Mouse (Mus musculus): Measurements from ENCODE around the gene Mrrf.

Gene Mrrf

DNA sequence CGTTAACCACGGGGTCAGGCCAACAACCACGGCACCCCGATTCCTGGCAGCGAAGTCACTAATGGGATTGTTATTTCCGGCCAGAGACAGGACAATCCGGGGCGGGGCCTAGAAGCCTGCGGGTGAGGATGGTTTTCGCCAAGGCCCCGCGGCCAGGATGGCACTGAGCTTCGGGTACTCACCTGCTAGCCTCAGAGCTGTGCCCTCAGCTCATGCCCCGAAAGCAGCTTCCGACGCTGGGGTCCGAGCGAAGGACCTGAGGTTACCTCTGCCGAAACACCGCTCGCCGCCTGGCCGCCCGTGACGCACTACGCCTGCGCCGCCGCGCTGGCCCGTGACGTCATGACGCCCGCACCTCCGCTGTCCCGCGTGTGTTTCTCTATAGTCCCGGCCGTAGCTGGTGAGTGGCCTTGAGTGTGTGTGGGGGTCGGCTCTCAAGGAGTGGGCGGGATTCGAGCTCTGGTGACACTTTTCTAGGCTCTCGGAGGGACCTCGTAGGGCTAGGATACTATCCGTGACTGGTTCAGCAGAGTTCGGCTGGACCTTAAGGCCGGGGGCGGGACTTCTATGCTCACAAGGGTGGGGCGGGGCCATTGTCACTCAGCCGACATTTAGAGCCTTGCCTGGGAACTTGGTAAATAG lies at the start of gene Mrrf, which contains the start of gene Rbm18:
Mrrf (plus strand) TSS at position 90 of the 642 bp plus-strand sequence.
Rbm18 (minus strand) TSS at position 474 of the 642 bp plus-strand sequence.
- peak; percentile 93 for DNase-seq

DNA sequence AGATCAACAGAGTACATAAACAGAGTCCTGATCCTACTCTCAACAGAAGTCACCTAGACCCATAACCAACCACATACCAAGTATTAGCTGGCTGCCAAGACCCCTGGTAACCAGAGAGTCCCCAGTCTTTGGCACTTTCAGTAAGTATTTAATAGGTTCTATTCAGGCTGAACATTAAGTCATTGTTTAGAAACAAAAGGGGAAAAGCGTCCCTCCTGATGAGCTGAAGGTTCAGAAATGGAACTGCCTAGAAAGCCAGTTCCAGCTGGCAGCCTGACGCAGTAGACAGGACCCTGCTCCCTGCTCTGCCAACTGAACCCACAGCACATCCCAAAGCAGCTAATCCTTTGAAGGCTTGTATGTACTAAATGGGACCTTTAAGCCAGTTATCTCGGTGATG lies 47.0 kb upstream of the Mrrf start:
- DNase-seq, result no peak

- peak; percentile 8 for DNase-seq
These were observed 45.1 kb upstream of the Mrrf start for GRCm38 (mm10) chr2:36090853-36091741.

DNA sequence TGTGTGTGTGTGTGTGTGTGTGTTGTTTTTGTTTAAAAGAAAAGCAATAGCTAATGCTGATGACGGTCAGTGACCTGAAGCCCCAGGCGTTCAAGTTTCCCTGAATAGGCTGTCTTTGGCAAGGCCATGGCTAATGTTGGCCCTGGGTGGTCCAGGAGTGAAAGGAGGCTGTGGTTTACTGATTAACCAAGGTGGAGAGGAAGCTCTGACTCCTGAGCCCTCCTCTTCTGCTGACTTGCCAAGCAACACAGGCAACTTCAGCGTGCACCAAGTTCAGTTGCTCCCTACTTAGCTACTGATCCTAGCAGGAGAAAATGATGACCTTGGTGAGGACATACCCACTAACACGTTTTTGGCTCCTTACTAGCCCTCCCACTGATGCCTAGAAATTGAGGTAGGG lies 43.4 kb upstream of the Mrrf start:
- no peak for DNase-seq

DNA sequence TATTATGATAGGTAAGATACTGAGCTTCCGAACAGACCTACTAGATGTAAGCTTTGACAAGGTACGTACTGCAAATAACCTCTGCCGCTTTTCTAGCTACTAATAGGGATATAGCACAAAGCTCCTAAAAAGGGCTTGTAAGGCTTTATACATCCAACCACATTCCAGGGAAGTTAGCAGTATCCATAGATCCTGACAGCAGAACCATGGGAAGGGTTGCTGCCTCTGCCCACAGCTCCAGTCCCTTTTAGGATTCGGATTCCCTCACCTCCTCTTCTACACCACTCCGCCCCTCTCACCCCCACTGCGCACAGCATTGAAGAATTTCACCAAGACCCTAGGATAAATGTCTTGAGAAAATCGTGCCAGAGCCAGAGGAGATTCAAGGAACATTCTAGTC lies 42.9 kb upstream of the Mrrf start:
- DNase-seq, result no peak

GRCm38 (mm10) chr2:36093914-36094475 lies 42.2 kb upstream of the Mrrf start:
- no peak for DNase-seq

DNA sequence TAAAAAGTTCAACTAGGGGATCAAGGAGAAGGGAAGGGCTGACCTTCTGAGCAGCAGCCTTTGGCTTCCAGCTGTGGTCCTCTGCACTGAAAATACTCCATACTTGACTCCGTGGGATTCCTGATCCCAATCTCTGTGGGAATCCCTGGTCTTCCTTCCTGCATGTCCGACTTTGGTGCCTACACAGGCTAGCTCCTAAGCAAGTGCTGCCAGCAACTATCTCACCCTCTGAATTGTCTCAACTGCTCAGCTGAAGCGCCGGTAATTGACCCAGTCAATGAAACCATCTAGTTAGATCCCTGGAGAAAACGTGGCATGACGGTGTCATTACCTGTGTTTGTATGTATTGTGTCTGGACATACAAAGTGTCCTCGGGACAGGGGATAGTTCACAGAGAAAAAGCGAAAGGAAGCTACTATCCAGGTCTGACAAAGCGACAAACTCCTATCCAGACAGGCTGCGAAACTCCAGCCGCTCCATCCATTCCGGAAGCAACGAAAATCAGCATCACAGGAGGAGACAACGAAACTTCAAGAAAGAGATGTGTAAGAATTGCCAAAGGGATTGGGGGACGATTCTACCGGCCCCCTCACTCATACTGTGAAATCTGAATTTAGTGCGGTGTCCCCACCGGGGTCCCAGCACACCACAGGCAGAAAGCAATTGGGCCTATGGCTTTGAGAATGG lies 38.9 kb upstream of the Mrrf start:
- no peak for DNase-seq

GRCm38 (mm10) chr2:36098021-36098420 lies 38.2 kb upstream of the Mrrf start:
- no peak for DNase-seq

GRCm38 (mm10) chr2:36099739-36100138 lies 36.5 kb upstream of the Mrrf start:
- no peak for DNase-seq

GRCm38 (mm10) chr2:36101866-36102558 lies 34.2 kb upstream of the Mrrf start:
- DNase-seq, result no peak

DNA sequence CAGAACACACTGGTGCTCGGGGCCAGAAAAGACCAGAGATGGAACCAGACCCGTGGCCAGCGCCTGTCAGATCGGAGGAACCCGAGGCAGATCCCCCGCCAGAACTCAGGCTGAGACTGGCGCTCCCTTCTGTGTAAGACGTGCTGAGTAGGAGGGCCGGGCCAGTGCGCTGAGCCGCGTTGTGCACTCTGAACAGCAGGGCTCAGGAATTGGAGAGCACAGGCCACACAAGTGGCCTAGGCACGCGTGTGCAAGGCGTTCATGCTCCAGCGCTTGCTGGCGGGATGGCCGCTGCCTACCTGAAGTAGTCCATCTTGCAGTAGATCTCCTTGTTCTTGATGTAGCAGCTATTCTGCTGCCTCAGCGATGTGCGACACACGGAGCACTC lies 33.6 kb upstream of the Mrrf start:
- DNase-seq, result no peak

GRCm38 (mm10) chr2:36103069-36103554 lies 33.1 kb upstream of the Mrrf start:
- no peak for DNase-seq

GRCm38 (mm10) chr2:36103555-36104367 lies 32.4 kb upstream of the Mrrf start:
- DNase-seq, result no peak

DNA sequence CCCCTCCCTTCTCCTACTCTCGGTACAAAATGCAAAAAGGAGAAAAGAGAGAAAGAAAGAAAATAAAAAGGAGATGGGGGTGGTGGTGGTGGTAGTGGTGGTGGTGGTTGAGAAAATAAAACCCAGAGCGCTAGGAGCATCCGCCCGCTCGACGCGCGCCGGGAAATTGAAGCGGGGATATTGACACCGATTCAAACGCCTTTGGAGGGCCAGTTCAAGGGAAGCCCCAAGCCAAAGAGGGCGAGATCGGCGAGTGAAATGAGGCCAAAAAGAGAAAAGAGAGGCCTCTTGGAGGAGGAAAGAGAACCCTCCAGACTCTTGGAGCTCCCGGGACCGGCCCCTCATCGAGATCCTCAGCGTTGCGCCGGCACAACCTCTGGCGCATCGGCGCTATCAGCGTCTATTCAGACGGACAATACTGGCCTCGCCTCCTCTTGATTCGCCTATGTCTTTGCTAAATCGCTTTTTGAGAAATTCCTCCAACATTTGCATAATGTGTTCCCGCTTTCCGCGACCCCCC lies 31.7 kb upstream of the Mrrf start:
- DNase-seq, result no peak

DNA sequence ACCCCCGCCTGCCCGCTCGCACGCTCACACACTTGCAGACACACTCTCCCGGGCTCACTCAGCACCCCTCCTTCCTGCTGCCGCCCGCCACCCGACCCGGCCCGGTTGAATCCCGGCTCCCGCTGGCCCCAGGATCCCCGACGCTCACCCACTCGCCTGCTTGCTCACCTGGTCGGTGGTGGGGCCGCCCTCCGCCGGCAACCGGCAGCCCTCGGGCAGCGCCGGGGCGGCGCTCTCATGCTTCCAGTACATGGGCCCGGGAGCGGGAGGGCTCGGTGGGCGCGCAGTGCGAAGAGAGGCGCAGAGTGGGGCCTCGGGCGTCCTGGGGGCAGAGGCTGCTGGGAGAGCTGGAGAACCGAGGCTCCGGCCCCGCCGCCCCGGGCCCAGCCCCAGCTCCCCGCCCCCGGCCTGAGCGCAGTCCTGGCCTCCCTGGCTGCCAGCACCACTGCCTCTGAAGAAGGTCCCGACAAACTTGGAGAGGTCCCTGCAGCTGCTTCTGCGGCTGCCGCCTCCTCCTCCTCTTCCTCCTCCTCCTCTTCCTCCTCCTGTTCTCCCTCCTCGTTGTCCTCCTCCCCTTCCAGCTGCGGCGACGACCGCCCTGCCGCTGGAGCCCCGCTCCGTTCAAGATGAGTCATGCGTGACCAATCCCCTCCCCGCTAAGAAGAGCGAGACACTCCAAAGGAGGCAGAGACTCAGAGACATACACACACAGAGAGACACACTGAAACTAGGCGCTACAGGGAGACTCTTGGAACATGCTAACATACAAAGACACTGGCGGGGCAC lies 31.0 kb upstream of the Mrrf start, which contains the start of gene Lhx6:
Lhx6 (minus strand) TSS at position 453 of the 786 bp plus-strand sequence.
- no peak for DNase-seq

DNA sequence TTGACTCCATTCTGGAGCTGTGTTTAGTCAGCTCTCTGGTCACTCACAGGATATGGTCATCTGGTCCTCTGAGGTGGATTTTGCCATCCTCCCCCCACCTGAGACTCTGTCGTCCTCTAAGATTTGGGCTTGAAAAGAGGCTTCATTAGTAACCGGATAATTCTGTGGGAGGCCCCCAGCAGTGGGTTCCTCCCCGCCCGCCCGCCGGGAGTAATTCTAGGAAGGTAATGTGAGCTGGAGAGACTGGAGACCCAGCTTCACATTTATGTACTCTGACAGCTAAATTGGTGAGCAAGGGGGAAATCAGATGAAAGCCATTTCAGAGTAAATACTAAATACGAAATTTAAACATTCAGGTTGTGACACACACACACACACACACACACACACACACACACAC lies 27.6 kb upstream of the Mrrf start:
- DNase-seq, result no peak

GRCm38 (mm10) chr2:36112632-36113031 lies 23.6 kb upstream of the Mrrf start:
- no peak for DNase-seq

DNA sequence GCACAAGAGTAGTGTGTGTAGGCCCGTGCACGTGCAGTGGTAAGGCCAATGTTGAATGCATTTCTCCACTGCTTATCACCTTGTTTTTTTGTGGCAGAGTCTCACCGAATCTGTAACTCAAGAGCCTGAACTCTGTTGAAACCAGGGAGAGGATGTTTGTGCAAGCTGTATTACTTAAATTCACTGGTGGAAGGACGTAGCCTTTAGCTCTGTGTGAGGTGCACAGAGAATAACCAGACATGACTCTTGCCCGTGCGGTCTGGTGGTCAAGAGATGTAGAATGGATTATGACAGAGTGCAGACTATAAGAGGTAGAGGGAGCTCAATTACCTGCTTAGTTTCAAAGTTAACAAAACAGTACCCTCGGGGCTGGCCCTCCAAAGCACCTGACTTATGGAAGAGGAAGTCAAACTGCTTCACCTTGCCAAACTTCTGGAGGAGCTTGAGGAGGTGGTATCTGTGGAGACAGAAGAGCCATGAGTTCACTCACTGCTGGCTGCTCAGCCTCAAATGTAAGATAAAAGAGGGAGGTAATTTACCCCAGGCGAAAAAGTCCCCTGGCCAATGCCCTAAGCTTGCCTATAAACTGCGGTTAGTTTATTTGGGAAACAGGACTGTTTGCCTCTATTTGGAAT lies 9.3 kb upstream of the Mrrf start:
- DNase-seq, result no peak

DNA sequence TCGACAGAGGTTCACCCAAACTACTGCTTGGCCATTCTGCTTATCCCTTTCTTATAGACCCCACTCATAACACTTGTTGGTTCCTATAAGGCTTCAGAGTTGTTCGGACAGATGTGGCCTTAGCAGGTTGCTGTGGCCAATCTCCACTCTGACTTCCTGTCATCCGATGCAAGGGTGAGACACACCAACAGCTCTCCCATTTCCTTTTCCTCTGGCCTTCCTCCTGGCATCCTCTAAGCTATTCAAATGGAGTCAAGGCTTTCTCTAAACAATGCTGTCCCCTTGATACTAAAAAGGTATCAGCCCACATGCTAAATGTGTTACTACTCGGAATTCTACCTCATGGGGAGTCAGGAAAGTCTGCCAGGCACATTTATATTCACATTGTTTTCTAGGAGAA lies 8.2 kb upstream of the Mrrf start:
- DNase-seq, result no peak

GRCm38 (mm10) chr2:36129051-36129450 lies 7.1 kb upstream of the Mrrf start:
- no peak for DNase-seq

Data from cerebellum, adult 9-11 months (tissue).